Mouse (Mus musculus) ES-E14 (cell line): ENCODE measurements around the gene Nipal4. TPM values are rescaled to one million over a fixed set of nuclear protein-coding genes. Genes with fewer than 3 reads are reported as not detected.

ENCODE experiments used
- DNase-seq: peaks from one replicate; pipeline ENCODE4 v3.0.0-alpha.2; 2013; ENCODE audit warnings: low read depth, low spot score
- H3K27ac ChIP-seq: 2 replicates; pipeline ENCODE4 v1.5.1; 2012; ENCODE audit warnings: low read depth, mild to moderate bottlenecking, low read length, moderate library complexity, mixed read lengths; ENCODE audit not compliant: poor library complexity, insufficient read depth, severe bottlenecking
- H3K36me3 ChIP-seq: 2 replicates; pipeline ENCODE4 v1.6.1; 2012; ENCODE audit warnings: mild to moderate bottlenecking, low read length, moderate library complexity, mixed read lengths; ENCODE audit not compliant: control insufficient read depth, poor library complexity, insufficient read depth, severe bottlenecking
- H3K4me1 ChIP-seq, 2 experiments: fragments of 150-350 bp in 1 of 2; sonication (generic) in 1 of 2; 2 replicates each; pipeline ENCODE4 v1.6.1; 2012; ENCODE audit warnings: low read length in 2 of 2, mild to moderate bottlenecking in 1 of 2, mixed read lengths in 1 of 2; ENCODE audit not compliant: control insufficient read depth in 2 of 2, insufficient read depth in 2 of 2, poor library complexity in 1 of 2
- H3K4me3 ChIP-seq, 2 experiments: fragments of 150-350 bp in 1 of 2; sonication (generic) in 1 of 2; 2 replicates each; pipeline ENCODE4 v1.5.1; 2012; ENCODE audit warnings: low read length in 2 of 2, low read depth in 1 of 2, mild to moderate bottlenecking in 1 of 2, mixed read lengths in 1 of 2; ENCODE audit not compliant: insufficient read depth in 1 of 2, poor library complexity in 1 of 2, severe bottlenecking in 1 of 2
- H3K9ac ChIP-seq: 2 replicates; pipeline ENCODE4 v1.6.1; 2012; ENCODE audit warnings: low read depth, mild to moderate bottlenecking, low read length, mixed read lengths; ENCODE audit not compliant: poor library complexity, insufficient read depth, severe bottlenecking
- H3K9me3 ChIP-seq: fragments of 150-350 bp; sonication (generic); 2 replicates; pipeline ENCODE4 v1.6.1; 2012; ENCODE audit warnings: low read depth, mild to moderate bottlenecking, low read length; ENCODE audit not compliant: control insufficient read depth, insufficient read depth
- CHD2 ChIP-seq: IDR thresholded peaks from 2 replicates; pipeline ENCODE4 v1.6.1; 2014; ENCODE audit warnings: mild to moderate bottlenecking, low read depth, low read length, inconsistent platforms
- HCFC1 ChIP-seq: IDR thresholded peaks from 2 replicates; pipeline ENCODE4 v1.6.1; 2012; ENCODE audit warnings: low read length, inconsistent platforms, borderline replicate concordance; ENCODE audit not compliant: insufficient read depth
- MAFK ChIP-seq: IDR thresholded peaks from 2 replicates; pipeline ENCODE4 v1.6.1; 2014; ENCODE audit warnings: mild to moderate bottlenecking, low read depth, low read length, inconsistent platforms; ENCODE audit not compliant: insufficient read depth
- ZC3H11A ChIP-seq: IDR thresholded peaks from 2 replicates; pipeline ENCODE4 v1.6.1; 2012; ENCODE audit warnings: low read depth, mild to moderate bottlenecking, inconsistent platforms, low read length, borderline replicate concordance
- ZNF384 ChIP-seq: IDR thresholded peaks from 2 replicates; pipeline ENCODE4 v1.6.1; 2012; ENCODE audit warnings: low read depth, low read length, inconsistent platforms
- in situ Hi-C, 2 experiments: fragments of 600-800 bp; cut with MboI; formaldehyde crosslinking; loops; one replicate each; pipeline ENCODE4 v1.15.1; 2025; ENCODE audit warnings: low sequenced_read_pairs in 2 of 2, inconsistent platforms in 1 of 2; ENCODE audit not compliant: unreplicated experiment in 2 of 2
- total RNA-seq: library from RNA; depleted of rRNA; stranded (reverse); fragments of 300-350 nt; gene quantifications from 2 replicates; pipeline ENCODE4 v1.2.3, GENCODE M21; 2012

Gene Nipal4
- total RNA-seq, 1 experiment, result 2.1 TPM

- DNase-seq, result no peak
- no peak overlapping the region for H3K27ac ChIP-seq
- TF ChIP-seq ZNF384 (no peak), CHD2 (no peak), HCFC1 (no peak), ZC3H11A (no peak), MAFK (no peak)
- no peak overlapping the region for H3K4me3 ChIP-seq
- no peak overlapping the region for H3K9ac ChIP-seq
- no peaks in the 10 kb centered on the region for H3K9me3 ChIP-seq
- H3K4me1 ChIP-seq, result no peaks in the 10 kb centered on the region
- H3K36me3 ChIP-seq, result peaks cover 2% of the 10 kb centered on the region; the same call in 1 of the 2 replicates
- in situ Hi-C loops, result no loop called here
These were observed 35.6 kb upstream of the Nipal4 start for GRCm38 (mm10) chr11:46201636-46202546.

- in situ Hi-C loops, result no loop called here
- Histone ChIP-seq H3K9ac (no peak overlapping the region), H3K9me3 (no peaks in the 10 kb centered on the region), H3K36me3 (peaks cover 2% of the 10 kb centered on the region; the same call in 1 of the 2 replicates), H3K27ac (no peak overlapping the region), H3K4me1 (no peaks in the 10 kb centered on the region), H3K4me3 (no peak overlapping the region)
- DNase-seq, result no peak
- TF ChIP-seq CHD2 (no peak), HCFC1 (no peak), MAFK (no peak), ZC3H11A (no peak), ZNF384 (no peak)
These were observed 34.4 kb upstream of the Nipal4 start for GRCm38 (mm10) chr11:46200664-46201063.

- DNase-seq, result no peak
- Histone ChIP-seq H3K4me3 (no peak overlapping the region), H3K9me3 (no peaks in the 10 kb centered on the region), H3K4me1 (no peaks in the 10 kb centered on the region), H3K27ac (no peak overlapping the region), H3K36me3 (peaks cover 2% of the 10 kb centered on the region; the same call in 1 of the 2 replicates), H3K9ac (no peak overlapping the region)
- TF ChIP-seq CHD2 (no peak), MAFK (no peak), ZC3H11A (no peak), ZNF384 (no peak)
- in situ Hi-C loops, result no loop called here
These were observed 27.9 kb upstream of the Nipal4 start for GRCm38 (mm10) chr11:46194175-46194574.

- DNase-seq, result no peak
- in situ Hi-C loops, result no loop called here
- Histone ChIP-seq H3K36me3 (no peaks in the 10 kb centered on the region), H3K4me1 (peaks cover 0 to 2% of the 10 kb centered on the region in 2 experiments; a peak in 1 of 4 replicates), H3K9ac (no peak overlapping the region), H3K4me3 (no peak overlapping the region), H3K27ac (no peak overlapping the region), H3K9me3 (no peaks in the 10 kb centered on the region)
- TF ChIP-seq CHD2 (no peak), HCFC1 (no peak), ZC3H11A (no peak), ZNF384 (no peak), MAFK (no peak)
These were observed 22.0 kb upstream of the Nipal4 start for GRCm38 (mm10) chr11:46188283-46188682.
